Mouse (Mus musculus) midbrain, postnatal 0 days (tissue): Measurements from ENCODE around the gene Krt80. TPM values are rescaled to one million over a fixed set of nuclear protein-coding genes. Genes with fewer than 3 reads are reported as not detected.
A peak's percentile ranks its signal among the peaks of the same experiment; 100 is the strongest.

Source experiments
- ATAC-seq: fragments of 200-750 bp; cut with Nextera tagmentation; 2 replicates; pipeline ENCODE4 v1.8.0; 2017; ENCODE audit warnings: moderate number of reproducible peaks, mild to moderate bottlenecking, moderate TSS enrichment, moderate library complexity; ENCODE audit not compliant: low FRiP score
- DNase-seq: peaks from one replicate; pipeline ENCODE4 v3.0.0-alpha.2; 2015; ENCODE audit warnings: low spot score
- H3K27ac ChIP-seq: fragments of 300-500 bp; sonication (generic); 2 replicates; pipeline ENCODE4 v1.5.1; 2014; ENCODE audit warnings: low read depth, mild to moderate bottlenecking, low read length, mixed read lengths
- H3K27me3 ChIP-seq: fragments of 300-500 bp; sonication (generic); 2 replicates; pipeline ENCODE4 v1.6.1; 2014; ENCODE audit warnings: low read length, control low read depth, mixed read lengths; ENCODE audit not compliant: insufficient read depth
- H3K36me3 ChIP-seq: fragments of 300-500 bp; sonication (generic); 2 replicates; pipeline ENCODE4 v1.6.1; 2014; ENCODE audit warnings: low read length, control low read depth, mixed read lengths; ENCODE audit not compliant: insufficient read depth
- H3K4me1 ChIP-seq: fragments of 300-500 bp; sonication (generic); 2 replicates; pipeline ENCODE4 v1.6.1; 2014; ENCODE audit warnings: mild to moderate bottlenecking, control low read depth, antibody characterized with exemption, low read length, mixed read lengths; ENCODE audit not compliant: insufficient read depth
- H3K4me2 ChIP-seq: fragments of 300-500 bp; sonication (generic); 2 replicates; pipeline ENCODE4 v1.6.1; 2014; ENCODE audit warnings: low read depth, mild to moderate bottlenecking, low read length, mixed read lengths; ENCODE audit not compliant: poor library complexity, severe bottlenecking
- H3K4me3 ChIP-seq: fragments of 300-500 bp; sonication (generic); 2 replicates; pipeline ENCODE4 v1.5.1; 2014; ENCODE audit warnings: low read depth, mild to moderate bottlenecking, low read length, moderate library complexity
- H3K9ac ChIP-seq: fragments of 300-500 bp; sonication (generic); replicated peaks from 2 replicates; pipeline ENCODE4 v1.6.1; 2014; ENCODE audit warnings: mild to moderate bottlenecking, low read length, moderate library complexity, mixed read lengths; ENCODE audit not compliant: poor library complexity, severe bottlenecking
- H3K9me3 ChIP-seq: fragments of 300-500 bp; sonication (generic); 2 replicates; pipeline ENCODE4 v1.6.1; 2016; ENCODE audit warnings: low read length, control low read depth
- CTCF ChIP-seq: IDR thresholded peaks from 2 replicates; pipeline ENCODE4 v1.5.1; 2016; ENCODE audit warnings: antibody characterized with exemption, mild to moderate bottlenecking
- WGBS: fragments of 180-500 bp; shearing (Covaris S2); extraction: QIAGEN DNeasy Blood & Tissue Kit; methylation state at CpG from one replicate; pipeline ENCODE4 v1.1.7; 2014; 5-methylcytosine and 5-hydroxymethylcytosine counted together
- microRNA counts: library from miRNA; unstranded; fragments of <30 nt; microRNA quantifications from one replicate; lab custom pipeline; 2015
- microRNA-seq: library from miRNA; unstranded; fragments of <30 nt; microRNA quantifications from one replicate; pipeline ENCODE4, GENCODE M21; 2016; ENCODE audit warnings: borderline number of aligned reads
- polyA plus RNA-seq: library from polyadenylated mRNA; unstranded; fragments of >200 nt; fragmentation: Nextera tagmentation; extraction: Ambion mirVana; gene quantifications from 2 replicates; pipeline ENCODE4 v1.2.1, GENCODE M21; 2015
- total RNA-seq: library from RNA; depleted of rRNA; stranded (reverse); fragments of >200 nt; gene quantifications from 2 replicates; pipeline ENCODE4 v1.2.3, GENCODE M21; 2014; rRNA removed

The Krt80 gene
- total and polyA plus RNA-seq, 2 experiments from 2014 or later: 0.16 to 1.0 TPM

DNA sequence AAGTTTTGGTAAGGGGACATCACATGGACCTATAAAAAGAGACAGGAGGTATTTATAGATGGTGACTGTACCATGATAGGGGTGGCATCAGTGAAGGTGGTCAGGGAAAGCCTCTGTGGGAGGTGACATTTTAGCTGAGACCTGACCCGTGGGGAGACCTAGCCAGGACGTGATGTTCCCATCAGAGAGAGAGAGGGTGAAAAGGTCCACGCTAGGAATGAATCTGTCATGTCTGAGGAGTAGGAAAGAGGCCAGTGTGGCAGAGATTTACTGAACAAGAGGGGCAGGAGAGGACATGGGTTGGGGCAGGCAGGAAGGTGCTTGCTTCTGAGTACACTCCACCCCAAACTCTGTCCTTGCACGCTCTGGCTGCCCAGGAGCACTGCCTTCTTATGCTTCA lies 66.1 kb downstream of the Krt80 start:
- Histone ChIP-seq H3K4me2 (no peak overlapping the region), H3K4me1 (no peaks in the 10 kb centered on the region), H3K4me3 (no peak overlapping the region), H3K27me3 (no peaks in the 10 kb centered on the region), H3K9ac (no peak overlapping the region), H3K27ac (no peak overlapping the region), H3K9me3 (no peaks in the 10 kb centered on the region), H3K36me3 (no peaks in the 10 kb centered on the region)
- DNase-seq (no peak), ATAC-seq (no peak)
- 84% methylated on average over 4 of the region's 4 CpGs for WGBS
- TF ChIP-seq CTCF: no peak

DNA sequence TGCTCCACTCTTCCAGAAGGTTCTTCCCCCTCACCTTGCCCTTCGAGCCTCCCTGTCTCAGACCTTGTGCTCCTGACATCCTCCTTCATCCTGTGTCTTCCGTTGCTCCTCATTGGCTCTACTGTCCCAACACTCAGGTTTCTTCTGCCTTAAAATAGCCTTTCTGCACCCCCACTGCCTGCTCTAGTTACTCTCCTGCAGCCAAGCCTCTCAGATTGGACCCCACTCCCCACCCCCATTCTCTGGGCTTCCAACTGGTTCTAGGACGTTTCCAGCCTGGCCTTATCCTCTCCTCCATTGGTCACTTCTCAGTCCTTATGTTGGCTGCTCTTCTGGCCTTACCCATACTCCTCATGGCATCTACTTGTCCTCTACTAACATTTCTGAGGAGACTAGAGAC lies 67.8 kb downstream of the Krt80 start:
- no peak overlapping the region for H3K4me3 ChIP-seq
- H3K9me3 ChIP-seq: no peaks in the 10 kb centered on the region
- ATAC-seq (no peak), DNase-seq (no peak)
- no peak overlapping the region for H3K27ac ChIP-seq
- no peak overlapping the region for H3K9ac ChIP-seq
- no peak for TF ChIP-seq CTCF
- WGBS: 77% methylated on average over 3 of the region's 3 CpGs
- no peaks in the 10 kb centered on the region for H3K36me3 ChIP-seq
- H3K4me2 ChIP-seq: no peak overlapping the region
- H3K27me3 ChIP-seq: no peaks in the 10 kb centered on the region
- no peaks in the 10 kb centered on the region for H3K4me1 ChIP-seq

- WGBS: 79% methylated on average over 6 of the region's 6 CpGs
- no peak overlapping the region for H3K4me2 ChIP-seq
- no peaks in the 10 kb centered on the region for H3K36me3 ChIP-seq
- no peak overlapping the region for H3K27ac ChIP-seq
- H3K9ac ChIP-seq: no peak overlapping the region
- H3K4me1 ChIP-seq: no peaks in the 10 kb centered on the region
- no peak for DNase-seq
- H3K9me3 ChIP-seq: no peaks in the 10 kb centered on the region
- no peak for ATAC-seq
- H3K4me3 ChIP-seq: no peak overlapping the region
- no peak for TF ChIP-seq CTCF
- no peaks in the 10 kb centered on the region for H3K27me3 ChIP-seq
These were observed 69.8 kb downstream of the Krt80 start for GRCm38 (mm10) chr15:101300128-101300527.

GRCm38 (mm10) chr15:101299480-101299960 lies 70.4 kb downstream of the Krt80 start:
- H3K4me2 ChIP-seq: no peak overlapping the region
- no peak overlapping the region for H3K4me3 ChIP-seq
- no peak for DNase-seq
- H3K4me1 ChIP-seq: no peaks in the 10 kb centered on the region
- no peak for TF ChIP-seq CTCF
- no peak overlapping the region for H3K27ac ChIP-seq
- 84% methylated on average over 14 of the region's 14 CpGs for WGBS
- H3K36me3 ChIP-seq: no peaks in the 10 kb centered on the region
- no peak for ATAC-seq
- H3K9me3 ChIP-seq: no peaks in the 10 kb centered on the region
- no peak overlapping the region for H3K9ac ChIP-seq
- H3K27me3 ChIP-seq: no peaks in the 10 kb centered on the region

DNA sequence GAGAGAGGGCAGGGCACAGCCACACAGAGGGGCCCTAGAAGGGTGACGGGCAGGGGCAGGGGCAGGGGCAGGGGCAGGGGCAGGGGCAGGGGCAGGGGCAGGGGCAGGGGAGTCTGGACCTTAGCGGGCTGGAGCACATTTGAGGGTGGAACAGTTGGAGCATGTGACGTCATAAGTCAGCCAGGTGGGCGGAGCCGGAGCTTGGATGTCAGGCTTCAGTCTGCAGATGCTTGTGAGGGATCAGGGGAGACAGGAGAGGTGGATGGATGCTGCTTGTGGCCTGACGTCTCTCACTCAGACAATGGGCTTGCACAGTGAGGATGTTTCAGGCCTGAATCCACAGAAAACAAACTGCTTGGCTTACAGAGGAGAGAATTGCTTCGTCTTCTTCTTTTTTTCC lies 71.4 kb downstream of the Krt80 start:
- H3K4me1 ChIP-seq: no peaks in the 10 kb centered on the region
- no peaks in the 10 kb centered on the region for H3K9me3 ChIP-seq
- no peak overlapping the region for H3K27ac ChIP-seq
- no peaks in the 10 kb centered on the region for H3K36me3 ChIP-seq
- ATAC-seq (no peak), DNase-seq (no peak)
- no peak overlapping the region for H3K4me2 ChIP-seq
- H3K9ac ChIP-seq: no peak overlapping the region
- WGBS: 13% methylated on average over 7 of the region's 7 CpGs
- no peak overlapping the region for H3K4me3 ChIP-seq
- no peaks in the 10 kb centered on the region for H3K27me3 ChIP-seq
- TF ChIP-seq CTCF: no peak

GRCm38 (mm10) chr15:101297988-101298387 lies 72.0 kb downstream of the Krt80 start:
- 19% methylated on average over 7 of the region's 7 CpGs for WGBS
- TF ChIP-seq CTCF: no peak
- DNase-seq: no peak

More at GRCm38 (mm10) chr15:101297988-101298387, 72.0 kb downstream of the Krt80 start:
- no peak overlapping the region for H3K4me2 ChIP-seq
- no peak for ATAC-seq
- peaks cover 4% of the 10 kb centered on the region; the same call in 1 of the 2 replicates for H3K36me3 ChIP-seq
- no peaks in the 10 kb centered on the region for H3K27me3 ChIP-seq
- no peak overlapping the region for H3K27ac ChIP-seq
- H3K9me3 ChIP-seq: no peaks in the 10 kb centered on the region
- H3K4me1 ChIP-seq: no peaks in the 10 kb centered on the region
- no peak overlapping the region for H3K9ac ChIP-seq
- H3K4me3 ChIP-seq: no peak overlapping the region

MicroRNA genes within 50 kb of the gene (microRNA counts, 519-probe panel; counts per million panel counts)
- microRNA mmu-miR-1941-3p (lab: Ali Mortazavi, UCI): 528 counts per million, percentile 58 among the panel's probes with 10 or more counts
- 528 counts per million, percentile 58 among the panel's probes with 10 or more counts for microRNA mmu-miR-1941-5p (lab: Ali Mortazavi, UCI)

Small RNAs within 50 kb of the gene (microRNA-seq; reads per million reads assigned to microRNA genes)
- not detected for gene Mir1941

Other genes with a start within 250 kb of the Krt80 start
- 8.4 and 11.2 TPM in 2 replicates for gene Acvrl1, start 241.6 kb downstream of the Krt80 start, total RNA-seq
- gene Acvrl1, start 241.6 kb downstream of the Krt80 start, polyA plus RNA-seq: 6.1 and 6.7 TPM in 2 replicates
- gene Acvr1b, start 196.1 kb downstream of the Krt80 start, total RNA-seq: 77.8 and 86.8 TPM in 2 replicates
- 15.2 and 15.8 TPM in 2 replicates for gene Acvr1b, start 196.1 kb downstream of the Krt80 start, polyA plus RNA-seq
- 6.3 and 7.7 TPM in 2 replicates for gene Grasp, start 146.0 kb downstream of the Krt80 start, total RNA-seq
- 1.8 and 1.9 TPM in 2 replicates for gene Grasp, start 146.0 kb downstream of the Krt80 start, polyA plus RNA-seq
- gene Nr4a1, start 115.9 kb downstream of the Krt80 start, total RNA-seq: 6.9 and 7.7 TPM in 2 replicates
- 6.9 and 7.0 TPM in 2 replicates for gene Nr4a1, start 115.9 kb downstream of the Krt80 start, polyA plus RNA-seq
- 33.5 and 61.1 TPM in 2 replicates for gene Atg101, start 85.9 kb downstream of the Krt80 start, total RNA-seq
- 74.2 and 75.6 TPM in 2 replicates for gene Atg101, start 85.9 kb downstream of the Krt80 start, polyA plus RNA-seq
- not detected in 2 replicates for gene 6030408B16Rik, start 77.0 kb downstream of the Krt80 start, total RNA-seq
- 0.22 and 0.33 TPM in 2 replicates for gene 6030408B16Rik, start 77.0 kb downstream of the Krt80 start, polyA plus RNA-seq
- 0.49 and 0.52 TPM in 2 replicates for gene Krt7, start 40.9 kb upstream of the Krt80 start, total RNA-seq
- 0.20 and 0.82 TPM in 2 replicates for gene Krt7, start 40.9 kb upstream of the Krt80 start, polyA plus RNA-seq
- 0.76 and 1.2 TPM in 2 replicates for gene Krt87, start 68.6 kb upstream of the Krt80 start, total RNA-seq
- 0.76 and 0.84 TPM in 2 replicates for gene Krt87, start 68.6 kb upstream of the Krt80 start, polyA plus RNA-seq
- gene Krt88, start 77.6 kb upstream of the Krt80 start, total RNA-seq: not detected in 2 replicates
- gene Krt88, start 77.6 kb upstream of the Krt80 start, polyA plus RNA-seq: not detected in 2 replicates
- 0.28 and 0.49 TPM in 2 replicates for gene Krt81, start 93.6 kb upstream of the Krt80 start, total RNA-seq
- gene Krt81, start 93.6 kb upstream of the Krt80 start, polyA plus RNA-seq: 0.17 TPM in 1 of 2 replicates, not detected in the other
- 0.38 TPM in 1 of 2 replicates, not detected in the other for gene Krt86, start 103.3 kb upstream of the Krt80 start, total RNA-seq
- 0.15 and 0.17 TPM in 2 replicates for gene Krt86, start 103.3 kb upstream of the Krt80 start, polyA plus RNA-seq
- gene Krt83, start 121.3 kb upstream of the Krt80 start, total RNA-seq: not detected in 2 replicates
- gene Krt83, start 121.3 kb upstream of the Krt80 start, polyA plus RNA-seq: not detected in 2 replicates
- gene Gm49425, start 147.1 kb upstream of the Krt80 start, total RNA-seq: not detected in 2 replicates
- gene Gm49425, start 147.1 kb upstream of the Krt80 start, polyA plus RNA-seq: not detected in 2 replicates
- not detected in 2 replicates for gene Krt84, start 162.7 kb upstream of the Krt80 start, total RNA-seq
- gene Krt84, start 162.7 kb upstream of the Krt80 start, polyA plus RNA-seq: not detected in 2 replicates
- gene Krt82, start 180.5 kb upstream of the Krt80 start, total RNA-seq: not detected in 2 replicates
- gene Krt82, start 180.5 kb upstream of the Krt80 start, polyA plus RNA-seq: not detected in 2 replicates
- 0.09 TPM in 1 of 2 replicates, not detected in the other for gene Krt90, start 192.8 kb upstream of the Krt80 start, total RNA-seq
- 0.41 and 0.50 TPM in 2 replicates for gene Krt90, start 192.8 kb upstream of the Krt80 start, polyA plus RNA-seq
- gene Krt75, start 203.7 kb upstream of the Krt80 start, total RNA-seq: 0.05 TPM in 1 of 2 replicates, not detected in the other
- 0.12 TPM in 2 replicates for gene Krt75, start 203.7 kb upstream of the Krt80 start, polyA plus RNA-seq